Mouse (Mus musculus) thymus, postnatal 36 days (tissue): ENCODE results near the gene Olfr91.
"Not testable (repeated sequence)": the region's sequence is repeated elsewhere in the genome, so short reads cannot be mapped to it uniquely, and the experiment has no call there.

Source experiments
- DNase-seq, 2 experiments: peaks; one replicate each; pipeline ENCODE4 v3.0.0; 2022; ENCODE audit warnings: mixed read lengths in 2 of 2

The Olfr91 gene

DNA sequence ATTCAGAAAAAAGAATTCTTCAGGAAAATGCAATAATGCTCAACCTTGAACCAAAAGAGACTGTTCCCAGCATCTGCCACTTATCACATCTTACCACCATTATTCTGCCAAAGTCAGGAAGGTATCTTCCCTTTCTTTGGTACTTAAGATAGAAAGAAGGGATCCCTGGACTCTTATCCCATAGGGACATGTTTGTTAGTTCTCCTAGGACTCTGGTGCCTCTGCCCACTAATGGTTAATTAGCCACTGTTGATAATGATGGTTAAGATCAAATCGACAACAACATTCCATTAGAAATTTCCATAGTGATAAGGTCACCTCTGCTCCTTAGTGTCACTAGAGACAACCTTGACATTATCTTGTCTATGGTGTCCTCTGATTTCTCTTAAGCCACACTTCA lies at the start of gene Olfr91:
TSS of gene Olfr91 (minus strand) at position 101 of the 400 bp plus-strand sequence.
- no peak for DNase-seq

DNA sequence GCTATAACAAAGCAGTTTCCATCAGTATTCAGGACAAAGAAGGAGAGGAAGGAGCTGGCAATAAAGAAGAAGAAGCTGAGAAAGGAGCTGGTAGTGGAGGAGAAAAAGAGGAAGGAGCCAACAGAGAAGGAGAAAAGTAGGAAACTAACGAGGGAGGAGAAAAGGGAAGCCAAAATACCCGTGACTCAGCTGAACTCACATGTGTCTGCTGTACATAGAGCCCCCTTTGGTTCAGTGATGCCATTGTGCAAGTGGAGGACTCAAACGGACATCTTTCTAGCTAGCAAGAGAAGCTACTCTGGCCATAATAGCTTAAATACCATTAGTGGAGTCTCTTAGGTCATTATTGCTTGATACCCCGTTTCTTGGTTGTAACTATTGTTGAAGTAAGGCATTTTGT lies 33.3 kb upstream of the Olfr91 start:
- not testable (repeated sequence) for DNase-seq

DNA sequence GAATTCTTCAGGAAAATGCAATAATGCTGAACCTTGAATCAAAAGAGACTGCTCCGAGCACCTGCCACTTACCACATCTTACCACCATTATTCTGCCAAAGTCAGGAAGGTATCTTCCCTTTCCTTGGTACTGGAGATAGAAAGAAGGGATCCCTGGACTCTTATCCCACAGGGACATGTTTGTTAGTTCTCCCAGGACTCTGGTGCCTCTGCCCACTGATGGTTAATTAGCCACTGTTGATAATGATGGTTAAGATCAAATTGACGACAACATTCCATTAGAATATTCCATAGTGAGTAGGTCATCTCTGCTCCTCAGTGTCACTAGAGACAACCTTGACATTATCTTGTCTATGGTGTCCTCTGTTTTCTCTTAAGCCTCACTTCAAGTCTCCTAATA lies 21.9 kb upstream of the Olfr91 start, which contains the start of gene Olfr92:
TSS of gene Olfr92 (minus strand) at position 101 of the 400 bp plus-strand sequence.
- no peak for DNase-seq

DNA sequence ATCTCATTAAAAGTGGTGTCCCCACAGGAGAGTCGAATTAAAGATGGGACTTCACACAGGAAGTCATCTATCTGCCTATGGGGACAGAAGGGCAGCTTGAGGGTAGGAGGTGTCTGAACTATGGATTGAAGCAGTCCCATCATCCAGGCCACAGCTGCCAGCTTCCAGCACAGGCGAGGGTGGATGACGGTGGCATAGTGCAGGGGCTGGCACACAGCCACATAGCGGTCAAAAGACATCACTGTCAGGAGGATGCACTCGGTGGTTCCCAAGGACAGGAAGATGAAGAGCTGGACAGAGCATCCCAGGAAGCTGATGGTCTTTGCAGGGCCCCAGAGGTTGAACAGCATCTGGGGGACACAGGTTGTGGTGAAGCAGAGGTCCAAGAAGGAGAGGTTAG lies 4.8 kb downstream of the Olfr91 start:
- no peak for DNase-seq

DNA sequence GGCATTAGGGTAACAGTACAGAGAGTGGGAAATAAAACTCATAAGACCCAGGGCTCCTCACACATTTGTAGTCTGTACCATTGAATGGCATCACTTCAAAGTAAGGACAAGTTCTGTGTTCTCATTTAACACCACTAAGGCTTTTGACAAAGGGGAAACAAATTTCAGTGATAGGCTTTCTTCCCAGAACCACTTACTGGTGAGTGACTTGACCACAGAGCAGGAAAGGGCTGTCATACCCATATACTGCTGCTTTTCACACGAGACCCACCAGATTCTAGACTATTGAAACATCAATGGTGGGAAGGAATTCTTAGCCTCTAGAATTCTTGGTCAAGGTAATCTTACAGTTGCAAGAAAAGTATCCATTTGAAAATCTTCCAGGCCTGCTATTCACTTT lies 5.9 kb downstream of the Olfr91 start:
- no peak for DNase-seq

DNA sequence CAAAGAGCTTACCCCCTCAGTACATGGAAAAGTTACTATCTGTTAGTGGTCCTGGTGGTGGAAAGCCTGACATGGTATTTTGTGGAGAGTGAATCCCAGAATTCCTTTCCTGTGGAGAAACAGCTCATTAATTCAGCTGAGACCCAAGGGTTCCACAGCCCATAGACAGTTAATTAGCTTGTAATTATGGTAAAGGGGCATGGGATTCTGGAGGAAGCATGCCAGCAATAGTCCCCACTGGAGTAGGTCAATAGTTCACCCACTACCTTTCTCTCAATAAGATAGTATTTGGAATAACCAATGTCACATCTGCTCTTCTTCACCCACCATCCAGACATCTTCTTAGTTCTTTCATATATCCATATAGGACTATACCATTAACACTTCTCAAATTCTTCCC lies 9.7 kb downstream of the Olfr91 start, which contains the start of gene Olfr90:
TSS of gene Olfr90 (minus strand) at position 101 of the 400 bp plus-strand sequence.
- DNase-seq = no peak

DNA sequence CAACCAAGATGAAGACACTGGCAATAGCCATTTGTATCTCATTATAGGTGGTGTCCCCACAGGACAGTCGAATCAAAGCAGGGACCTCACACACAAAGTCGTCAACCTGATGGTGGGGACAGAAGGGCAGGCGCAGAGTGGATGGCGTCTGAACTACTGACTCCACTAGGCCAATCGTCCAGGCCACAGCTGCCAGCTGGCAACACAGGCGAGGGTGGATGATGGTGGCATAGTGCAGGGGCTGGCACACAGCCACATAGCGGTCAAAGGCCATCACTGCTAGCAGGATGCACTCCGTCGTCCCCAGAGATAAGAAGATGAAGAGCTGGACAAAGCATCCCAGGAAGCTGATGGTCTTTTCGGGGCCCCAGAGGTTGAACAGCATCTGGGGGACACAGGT lies 12.5 kb downstream of the Olfr91 start:
- DNase-seq = no peak

DNA sequence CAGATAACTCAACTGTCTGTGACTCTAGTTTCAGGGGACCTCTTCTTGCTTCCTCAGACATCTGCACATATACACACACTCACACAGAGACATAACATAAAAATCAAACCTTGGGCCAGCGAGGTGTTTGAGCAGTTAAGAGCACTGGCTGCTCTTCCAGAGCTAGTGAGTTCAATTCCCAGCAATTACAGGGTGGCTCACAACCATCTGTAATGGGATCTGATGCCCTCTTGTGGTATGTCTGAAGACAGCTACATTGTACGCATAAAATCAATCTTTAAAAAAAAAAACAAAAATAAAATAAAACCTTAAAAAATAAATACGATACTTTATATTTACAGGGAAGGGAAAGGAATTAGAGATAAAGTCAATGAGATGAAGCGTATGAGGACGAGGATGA lies 13.4 kb downstream of the Olfr91 start:
- DNase-seq = no peak

DNA sequence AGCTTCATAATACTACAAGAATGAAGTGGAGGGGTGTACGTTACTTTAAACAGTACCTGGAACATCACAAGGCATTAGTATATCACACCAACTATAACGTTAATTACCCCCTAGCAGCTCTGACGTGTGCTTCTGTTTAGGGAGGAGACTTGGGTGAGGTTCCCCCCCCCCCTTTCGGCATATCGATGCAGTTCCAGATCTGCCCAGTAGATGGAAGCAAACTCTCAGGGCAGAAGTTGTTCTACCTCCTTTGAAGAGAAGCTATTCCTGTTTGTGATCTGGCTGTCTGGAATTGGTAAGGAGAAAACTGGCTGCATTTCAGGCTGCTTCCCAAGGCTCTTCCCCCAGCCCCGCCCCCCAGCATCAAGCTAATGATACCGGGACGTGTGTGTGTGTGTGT lies 14.8 kb downstream of the Olfr91 start:
- peak; percentile 25 to 33 for DNase-seq

DNA sequence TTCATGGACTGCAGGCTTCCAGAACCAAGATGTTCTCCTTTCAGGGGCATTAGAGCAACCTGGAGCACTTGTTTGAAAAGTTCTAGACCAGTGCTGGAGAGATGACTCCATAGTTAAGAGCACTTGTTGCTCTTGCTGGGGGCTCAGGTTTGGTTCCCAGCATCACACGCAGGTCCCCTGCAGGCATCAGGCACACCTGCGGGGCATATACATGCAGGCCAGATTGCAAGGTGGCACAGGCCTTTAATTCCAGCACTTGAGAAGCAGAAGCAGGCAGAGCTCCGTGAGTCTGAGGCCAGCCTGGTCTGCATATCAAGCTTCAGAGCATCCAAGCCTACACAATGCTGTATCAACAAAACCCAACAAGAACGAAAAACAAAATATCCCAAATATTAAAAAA lies 16.4 kb downstream of the Olfr91 start:
- no peak for DNase-seq

DNA sequence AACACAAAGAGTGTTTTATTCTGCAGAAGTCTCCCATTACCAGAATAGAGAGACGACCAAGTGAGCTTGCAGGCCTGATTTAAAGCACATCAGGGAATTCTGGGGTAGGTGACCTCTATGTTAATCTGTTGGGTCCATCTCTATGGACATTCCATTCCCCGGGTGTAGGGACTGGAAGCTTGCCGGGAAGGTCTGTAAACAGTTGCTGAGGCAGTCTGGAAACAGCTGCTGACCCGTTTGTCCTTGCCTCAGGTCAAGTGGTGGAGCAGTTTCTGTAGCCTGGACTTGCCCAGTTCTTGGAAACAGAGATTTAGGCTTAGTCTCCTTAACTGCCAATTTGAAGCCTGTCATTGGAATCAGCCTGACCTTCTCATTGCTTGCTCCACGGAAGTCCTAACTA lies 18.0 kb downstream of the Olfr91 start:
- no peak for DNase-seq

DNA sequence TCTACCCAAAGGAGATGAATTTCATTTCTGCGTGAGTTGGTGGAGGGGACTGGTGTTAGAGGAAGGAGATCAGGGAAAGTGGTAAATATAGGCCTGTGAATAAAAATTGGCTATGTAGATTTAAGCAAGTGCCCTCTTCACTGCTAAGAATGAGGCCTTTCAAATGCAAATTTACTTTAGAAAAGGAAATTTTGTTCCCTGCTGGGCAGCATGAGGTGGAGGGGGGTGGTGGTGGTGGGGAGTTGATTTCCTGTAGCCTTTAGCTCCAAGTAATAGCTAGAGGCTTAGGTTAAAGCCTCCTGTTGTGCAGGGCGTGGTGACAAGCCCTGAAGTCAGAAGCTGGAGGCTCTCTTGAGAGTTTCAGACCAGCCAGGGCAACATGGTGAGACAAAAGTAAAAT lies 19.1 kb downstream of the Olfr91 start:
- no peak for DNase-seq

DNA sequence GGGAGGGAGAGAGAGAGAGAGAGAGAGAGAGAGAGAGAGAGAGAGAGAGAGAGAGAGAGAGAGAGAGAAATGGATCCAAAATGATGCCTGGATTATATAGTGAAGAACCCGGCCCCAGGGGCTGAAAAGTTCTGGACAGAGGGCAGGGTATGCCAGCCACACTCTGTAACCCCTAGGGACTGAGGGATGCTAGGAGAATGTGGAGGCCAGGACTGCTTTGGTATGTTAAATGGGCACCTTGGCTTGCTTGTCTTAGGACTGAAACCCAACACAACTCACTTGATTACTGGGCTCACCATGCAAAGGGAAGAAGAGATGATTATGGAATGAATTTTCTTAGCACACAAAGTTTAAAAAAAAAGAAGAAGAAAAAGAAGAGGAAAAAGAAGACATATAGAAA lies 19.9 kb downstream of the Olfr91 start:
- DNase-seq = no peak

DNA sequence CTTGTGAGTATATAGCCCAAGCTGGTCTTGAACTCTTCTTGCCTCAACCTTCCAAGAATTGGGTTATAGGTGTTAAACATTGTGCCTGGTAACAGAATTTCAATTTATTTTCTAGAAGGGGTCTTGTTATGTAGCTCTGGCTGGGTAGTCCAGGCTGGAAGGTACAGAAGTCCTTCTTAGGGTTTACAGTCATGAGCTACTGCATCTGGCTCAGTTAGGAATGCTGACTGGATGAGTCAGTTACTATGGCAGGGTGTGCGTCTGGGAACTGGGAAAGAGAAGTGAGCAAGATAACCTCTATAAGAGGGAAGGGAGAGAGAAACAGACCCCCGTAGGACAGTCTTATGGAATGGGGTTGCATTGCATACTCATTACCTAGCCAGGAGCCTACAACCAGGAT lies 22.3 kb downstream of the Olfr91 start:
- no peak for DNase-seq

DNA sequence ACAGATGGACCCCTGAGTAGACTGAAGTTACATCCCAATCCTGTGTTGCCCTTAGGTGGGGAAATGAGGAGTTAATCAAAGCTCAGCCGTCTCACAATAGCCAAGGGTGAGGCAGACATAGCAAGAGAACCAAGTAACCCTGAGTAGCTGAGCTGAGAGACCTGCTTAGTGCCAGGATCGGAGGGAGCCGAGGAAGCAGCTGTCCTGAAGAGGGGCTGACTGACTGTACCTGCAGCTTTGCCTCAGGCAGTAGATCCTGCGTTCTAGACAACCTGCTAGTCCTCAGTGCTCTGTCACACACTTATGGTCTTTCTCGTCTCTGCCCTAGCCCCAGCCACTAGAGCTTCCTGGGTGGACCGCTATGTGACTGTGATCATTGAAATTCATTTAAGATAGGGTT lies 22.9 kb downstream of the Olfr91 start:
- no peak for DNase-seq

DNA sequence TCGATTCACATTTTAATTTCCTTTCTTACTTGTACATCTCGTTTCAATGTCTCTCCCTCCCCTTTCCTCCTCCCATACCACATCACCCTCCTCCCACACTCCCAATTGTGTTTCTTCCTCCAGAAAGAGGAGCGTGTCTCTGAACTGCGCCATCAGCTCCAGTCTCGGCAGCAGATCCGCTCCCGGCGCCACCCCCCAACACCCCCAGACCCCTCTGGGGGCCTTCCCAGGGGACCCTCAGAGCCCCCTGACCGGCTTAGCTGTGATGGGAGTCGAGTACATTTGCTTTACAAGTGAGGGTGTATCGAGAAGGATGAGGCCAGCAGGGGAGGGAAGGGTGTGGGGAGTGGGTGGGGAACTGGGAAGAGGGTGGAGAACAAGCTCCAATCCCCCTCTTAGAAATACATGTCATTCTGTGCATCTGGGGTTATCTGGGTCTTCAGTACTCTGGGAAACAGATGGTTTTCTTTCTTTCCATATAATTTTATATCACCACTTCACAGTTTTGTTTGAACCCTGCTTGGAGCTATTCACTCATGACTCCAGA lies 25.3 kb downstream of the Olfr91 start:
- no peak for DNase-seq

DNA sequence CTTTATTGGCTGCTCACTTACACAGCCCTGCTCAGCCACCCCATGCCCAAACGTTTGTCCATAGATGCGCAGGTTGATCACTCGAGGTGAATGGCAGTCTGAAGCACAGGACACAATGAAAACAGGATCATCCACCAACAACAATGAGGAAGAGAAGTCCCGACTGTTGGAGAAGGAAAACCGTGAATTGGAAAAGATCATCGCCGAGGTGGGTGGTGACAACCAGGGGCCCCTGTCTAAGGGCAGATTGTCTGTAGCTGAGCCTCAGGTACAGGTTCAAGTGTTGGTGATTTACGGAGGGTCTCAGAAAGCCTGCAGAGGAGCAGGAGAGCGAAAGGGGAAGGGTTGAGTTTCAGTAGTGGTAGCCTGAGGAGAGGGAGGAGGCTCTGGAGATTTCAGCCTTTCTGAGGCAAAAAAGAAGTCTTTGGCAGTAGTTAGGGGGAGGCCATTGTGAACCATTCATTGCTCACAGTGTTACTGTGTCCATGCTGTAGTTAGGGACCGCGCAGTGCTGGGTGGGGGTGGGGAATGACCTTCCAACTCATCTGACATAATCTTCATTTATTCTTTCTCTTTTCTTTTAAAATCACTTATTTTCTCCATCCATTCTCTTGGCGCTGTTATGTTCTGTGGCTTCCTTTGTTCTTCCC lies 25.9 kb downstream of the Olfr91 start:
- DNase-seq = no peak

DNA sequence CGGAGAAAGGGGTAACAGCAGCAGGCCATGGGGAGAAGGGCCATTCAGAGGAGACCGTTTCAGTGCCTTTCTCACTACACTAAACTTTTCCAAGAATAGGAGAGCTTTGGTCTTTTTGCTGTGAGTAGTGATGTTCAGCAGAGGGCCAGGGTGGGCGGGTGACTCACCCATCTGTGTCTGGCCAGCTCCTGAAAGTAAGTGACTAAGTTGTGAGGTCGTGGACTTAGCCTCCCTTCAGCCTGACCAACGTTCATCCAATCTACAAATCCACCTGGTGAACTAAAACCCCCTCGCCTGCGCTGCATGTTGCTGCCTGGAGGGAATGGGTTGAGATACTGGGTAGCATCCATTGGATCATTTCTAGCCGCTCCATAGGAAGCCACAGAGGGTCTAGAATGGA lies 28.0 kb downstream of the Olfr91 start:
- DNase-seq = no peak

DNA sequence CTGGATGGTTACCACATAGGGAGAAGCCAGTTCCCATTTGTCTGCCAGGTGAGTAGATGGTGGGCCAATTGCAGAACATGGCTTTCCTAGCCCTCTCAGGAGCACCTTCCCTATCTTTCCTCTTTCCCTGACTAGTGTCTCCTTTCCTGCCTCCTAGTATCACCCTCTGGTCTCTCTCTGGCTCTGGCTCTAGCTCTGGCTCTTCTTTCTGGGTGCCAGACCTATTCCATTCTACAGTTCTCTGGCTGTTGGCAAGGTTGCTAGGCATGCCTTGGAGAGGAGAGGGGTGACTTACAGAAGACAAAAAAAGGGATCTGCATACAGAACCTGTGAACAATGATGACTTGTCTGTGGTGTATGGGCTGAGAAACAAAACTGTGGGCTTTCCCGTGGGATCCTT lies 30.2 kb downstream of the Olfr91 start:
- DNase-seq = no peak

DNA sequence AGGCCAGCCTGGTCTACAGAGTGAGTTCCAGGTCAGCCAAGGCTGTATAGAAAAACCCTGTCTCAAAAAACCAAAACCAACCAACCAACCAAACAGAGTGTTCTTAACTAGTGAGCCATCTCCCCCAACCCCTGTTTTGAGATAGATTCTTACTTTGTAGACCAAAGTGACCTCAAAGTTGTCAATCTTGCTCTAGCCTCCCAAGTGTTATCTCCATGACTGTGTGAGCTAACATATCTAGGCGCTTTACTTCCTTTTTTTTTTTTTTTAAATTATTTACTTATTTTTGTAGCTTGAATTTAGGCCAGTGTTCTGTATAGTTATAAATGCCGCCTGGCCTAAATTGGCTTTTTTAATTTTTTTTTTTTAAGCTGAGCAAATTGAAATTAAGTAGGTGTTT lies 32.1 kb downstream of the Olfr91 start:
- DNase-seq = no peak

DNA sequence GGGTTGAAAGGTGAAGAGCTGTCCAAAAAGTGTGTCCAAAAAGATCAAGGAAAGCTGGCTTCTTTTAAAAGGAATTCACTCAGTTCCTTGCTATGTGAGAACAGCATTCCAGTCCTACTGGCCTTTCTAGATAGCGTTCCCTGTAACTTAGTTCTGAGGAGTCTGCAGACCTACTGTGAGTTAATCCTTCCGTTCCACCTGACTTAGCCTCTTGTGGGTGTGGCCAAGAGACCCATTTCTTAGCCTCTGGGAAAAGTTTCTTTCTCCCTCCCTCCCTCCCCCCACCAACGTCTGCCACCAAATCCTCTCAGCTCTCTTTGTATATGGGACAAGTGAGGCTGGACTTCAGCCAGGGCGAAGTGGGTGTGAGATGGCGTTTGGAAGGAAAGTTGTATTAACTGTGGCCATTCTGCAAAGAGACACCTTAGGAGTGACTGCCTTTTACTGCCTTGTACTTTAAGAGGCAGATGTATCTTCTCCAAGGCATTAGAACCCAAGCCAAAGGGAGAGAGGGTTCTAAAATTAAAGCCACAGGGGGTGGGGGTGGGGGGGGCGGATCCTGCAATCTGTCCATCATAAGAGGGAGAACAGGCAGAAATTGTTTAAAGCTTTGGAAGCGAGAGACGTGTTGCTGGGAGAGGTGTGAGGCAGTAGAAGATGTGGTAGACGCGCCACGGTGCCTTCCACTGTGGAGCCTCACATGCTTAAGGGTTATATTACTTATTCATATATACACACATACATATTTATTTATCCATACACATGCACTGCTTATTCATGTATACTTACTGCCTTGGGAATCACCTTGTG lies 34.2 kb downstream of the Olfr91 start:
- no peak for DNase-seq

DNA sequence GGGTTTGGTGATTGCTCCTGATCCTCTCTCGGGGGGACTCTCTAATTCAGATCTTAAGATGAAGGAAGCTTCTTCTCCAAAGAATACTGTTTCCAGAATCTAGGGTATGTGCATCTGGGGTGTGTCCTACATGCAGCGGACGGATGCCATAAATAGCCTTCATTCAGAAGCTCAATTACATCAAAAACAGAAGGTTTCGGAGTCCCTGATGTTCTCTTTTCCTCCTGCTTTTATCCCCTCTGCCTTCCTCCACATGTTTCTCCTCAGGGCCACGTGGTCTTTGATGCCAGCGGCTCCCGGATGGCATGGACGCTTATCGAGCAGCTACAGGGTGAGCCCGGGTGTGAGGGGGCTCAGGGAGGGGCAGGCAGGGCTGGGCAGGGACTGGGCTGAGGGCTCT lies 35.0 kb downstream of the Olfr91 start:
- DNase-seq = no peak

DNA sequence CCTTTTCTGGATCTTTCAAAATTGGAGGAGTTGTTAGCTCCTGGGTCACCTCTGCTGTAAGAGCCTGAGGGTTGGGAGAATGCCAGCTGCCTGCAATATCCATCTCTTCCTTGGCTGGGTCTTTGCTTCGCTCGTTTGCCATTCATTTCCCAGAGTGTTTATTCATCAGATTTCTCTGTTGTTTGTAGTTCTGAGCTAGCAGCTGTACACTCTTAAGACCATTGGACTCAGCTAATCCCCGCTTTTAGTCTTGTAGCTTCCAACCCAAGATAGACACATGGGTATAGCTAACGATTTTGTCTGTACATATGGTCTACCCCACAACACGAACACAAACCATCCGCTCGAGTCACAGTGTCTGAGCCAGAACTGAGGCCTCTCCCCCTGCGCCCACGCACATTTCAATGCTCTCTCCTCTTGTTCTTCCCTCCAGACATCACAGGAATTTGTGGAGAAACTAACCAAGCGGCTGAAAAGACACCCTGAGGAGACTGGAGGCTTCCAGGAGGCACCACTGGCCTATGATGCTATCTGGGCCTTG lies 35.9 kb downstream of the Olfr91 start:
- DNase-seq = no peak

DNA sequence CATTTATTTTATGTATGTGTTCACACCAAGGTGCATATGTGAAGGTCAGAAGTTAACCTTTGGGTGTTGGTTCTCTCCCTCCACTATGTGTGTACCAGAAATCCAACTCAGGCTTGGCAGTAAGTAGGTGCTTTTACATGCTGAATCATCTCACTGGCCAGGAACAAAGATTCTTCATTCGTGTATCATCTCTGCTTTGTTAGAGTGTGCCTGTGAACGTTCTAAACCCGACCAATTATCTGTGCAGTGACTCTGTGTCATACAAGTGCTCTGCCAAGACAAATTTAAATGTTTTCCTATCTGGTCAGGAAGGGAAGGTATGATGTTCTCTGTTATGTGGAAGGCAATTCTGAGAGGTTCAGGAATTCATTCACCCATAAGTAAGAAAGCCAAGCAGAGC lies 36.6 kb downstream of the Olfr91 start:
- DNase-seq = no peak
